Mouse (Mus musculus): ENCODE data around the gene Ccnb1ip1. TPM values are rescaled to one million over a fixed set of nuclear protein-coding genes. Genes with fewer than 3 reads are reported as not detected.
"Not testable (repeated sequence)": the region's sequence is repeated elsewhere in the genome, so short reads cannot be mapped to it uniquely, and the experiment has no call there.

Gene Ccnb1ip1
- total RNA-seq (2021) (not detected), polyA plus RNA-seq (2012; rRNA removed) (not detected in 2 replicates)
- long read RNA-seq = 0 reads

GRCm38 (mm10) chr14:50807487-50808072, at the start of gene Ccnb1ip1, which contains the start of gene Parp2:
Ccnb1ip1 (minus strand) TSS chr14:50807732.
Parp2 (plus strand) TSS chr14:50807841.
- DNase-seq = peak; percentile 97

DNA sequence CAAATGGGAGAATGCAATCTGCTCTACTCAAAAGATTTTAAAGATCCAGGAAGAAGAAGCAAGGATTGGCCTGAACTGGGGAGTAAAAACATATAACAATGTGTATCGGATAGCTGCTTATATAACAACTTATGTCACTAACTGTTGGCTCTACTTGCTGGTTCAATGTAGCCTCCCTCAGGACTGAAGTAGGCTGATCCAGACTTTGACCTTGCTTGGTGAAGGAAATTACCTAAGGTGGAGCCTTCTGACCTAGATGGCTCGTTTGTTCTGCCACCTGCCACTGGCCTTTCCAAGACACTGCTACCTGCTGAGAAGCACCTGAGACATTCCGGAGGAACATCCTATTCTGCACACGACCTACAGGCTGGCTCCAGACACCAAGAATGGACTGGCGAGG, 48.3 kb upstream of the Ccnb1ip1 start:
- DNase-seq = no peak

DNA sequence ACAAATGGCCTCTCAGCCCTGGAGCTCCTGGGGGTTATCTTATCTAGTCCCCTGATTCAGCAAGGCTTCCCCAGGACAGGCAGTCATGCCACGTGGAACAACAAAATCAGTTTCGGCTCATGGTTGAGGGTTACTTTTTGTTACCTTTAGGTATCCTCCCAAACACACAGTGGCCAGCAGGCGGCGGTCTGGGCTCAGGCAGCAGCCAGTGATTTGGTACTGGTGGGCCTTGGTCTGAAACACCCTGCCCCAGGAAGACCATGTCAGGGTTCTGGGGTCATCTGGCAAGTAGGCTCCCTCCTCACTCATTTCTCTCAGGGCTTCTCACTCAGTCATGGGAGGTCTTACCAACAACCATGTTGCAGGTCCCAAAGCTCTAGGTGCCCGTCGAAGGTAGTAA, 29.7 kb upstream of the Ccnb1ip1 start:
- no peak for DNase-seq

DNA sequence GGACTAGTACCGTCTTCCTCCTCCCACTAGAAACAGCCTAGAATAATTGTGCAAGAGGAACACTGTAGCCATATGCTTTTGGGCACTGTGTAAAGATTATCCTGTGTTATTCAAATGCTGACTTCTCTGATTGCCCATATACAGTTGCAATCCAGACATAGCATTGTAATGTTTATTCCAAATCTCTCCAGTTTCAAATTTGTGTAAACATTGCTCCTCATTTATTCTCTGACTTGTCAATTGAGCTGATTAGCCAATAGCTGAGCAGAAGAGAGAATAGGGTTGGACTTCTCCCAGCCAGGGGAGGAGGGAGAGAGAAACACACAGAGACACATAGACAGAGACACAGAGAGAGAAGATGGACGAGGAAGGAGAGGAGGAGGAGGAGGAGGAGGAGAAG, 26.9 kb upstream of the Ccnb1ip1 start:
- no peak for DNase-seq

GRCm38 (mm10) chr14:50833964-50834363, 26.4 kb upstream of the Ccnb1ip1 start:
- peak; percentile 57 for DNase-seq

- DNase-seq = no peak
Observed at GRCm38 (mm10) chr14:50829878-50830277, 22.3 kb upstream of the Ccnb1ip1 start.

- no peak for DNase-seq
Observed at GRCm38 (mm10) chr14:50826579-50826978, 19.0 kb upstream of the Ccnb1ip1 start.

DNA sequence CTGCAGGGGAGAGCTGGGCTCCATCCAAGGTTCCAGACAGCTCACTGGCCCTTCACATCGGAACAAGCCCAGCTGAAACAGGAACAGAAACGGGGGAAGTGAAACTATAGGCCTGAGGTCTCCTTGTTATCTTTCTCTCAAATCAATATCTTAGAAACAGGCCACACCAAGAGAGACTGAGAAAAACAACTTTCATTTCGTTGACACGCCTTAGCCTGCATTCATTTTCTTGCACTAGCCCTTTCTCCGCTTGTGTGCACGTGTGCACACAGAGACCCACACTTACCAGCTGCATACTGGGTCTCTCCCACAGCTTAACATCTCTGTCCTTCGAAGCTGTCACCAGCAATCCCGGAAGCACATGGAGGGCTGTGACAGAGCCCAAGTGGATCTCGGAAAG, 16.7 kb upstream of the Ccnb1ip1 start:
- DNase-seq = no peak

GRCm38 (mm10) chr14:50823240-50823639, 15.7 kb upstream of the Ccnb1ip1 start:
- DNase-seq = no peak

- DNase-seq = no peak
Observed at GRCm38 (mm10) chr14:50813060-50813459, 5.5 kb upstream of the Ccnb1ip1 start.

GRCm38 (mm10) chr14:50806469-50806868, 1.1 kb downstream of the Ccnb1ip1 start:
- DNase-seq = not testable (repeated sequence)

GRCm38 (mm10) chr14:50804683-50805082, 2.8 kb downstream of the Ccnb1ip1 start:
- no peak for DNase-seq

DNA sequence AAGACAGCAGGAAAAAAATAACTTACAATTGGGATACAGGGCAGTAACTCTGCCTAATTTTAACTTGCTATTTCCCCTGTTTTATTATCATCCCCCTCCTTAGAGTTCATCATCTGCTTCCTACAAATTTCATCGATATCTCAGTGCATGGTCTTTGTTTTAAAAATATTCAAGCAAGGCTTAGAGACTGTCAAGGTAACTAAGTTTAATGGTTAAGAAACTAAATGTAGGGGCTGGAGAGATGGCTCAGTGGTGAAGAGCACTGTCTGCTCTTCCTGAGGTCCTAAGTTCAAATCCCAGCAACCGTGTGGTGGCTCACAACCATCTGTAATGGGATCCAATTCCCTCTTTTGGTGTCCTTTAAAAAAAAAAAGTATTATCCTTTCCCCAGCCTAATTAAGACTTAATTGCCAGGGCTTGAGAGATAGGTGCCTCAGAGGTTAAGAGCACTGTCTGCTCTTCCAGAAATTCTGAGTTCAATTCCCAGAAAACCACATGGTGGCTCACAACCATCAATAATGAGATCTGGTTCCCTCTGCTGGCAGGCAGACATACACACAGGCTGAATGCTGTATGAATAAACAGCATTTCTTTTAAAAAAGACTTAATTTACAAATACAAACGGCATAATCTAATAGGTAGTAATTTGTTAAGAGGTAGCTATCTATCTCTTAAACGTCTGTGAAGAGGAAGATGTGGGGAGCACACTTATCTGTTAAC, 4.5 kb downstream of the Ccnb1ip1 start:
- DNase-seq = no peak

DNA sequence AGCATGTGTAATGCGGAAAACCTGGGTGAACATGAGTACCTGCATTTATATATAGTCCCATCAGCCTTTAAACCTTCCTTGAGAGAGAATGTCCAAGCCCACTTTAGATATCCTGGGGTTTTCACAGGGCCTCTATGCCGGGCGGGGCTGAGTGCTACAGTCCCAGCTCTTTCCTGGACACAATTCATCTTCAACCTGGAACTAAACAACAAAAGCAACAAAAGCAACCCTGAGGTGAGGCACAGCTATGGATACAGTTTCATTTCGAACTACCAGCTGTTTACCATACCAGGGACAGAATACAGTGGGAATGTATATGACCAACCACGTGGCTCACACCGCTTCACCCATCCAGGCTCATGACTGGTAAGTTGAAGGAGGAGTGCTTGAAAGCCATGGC, 5.1 kb downstream of the Ccnb1ip1 start:
- no peak for DNase-seq

DNA sequence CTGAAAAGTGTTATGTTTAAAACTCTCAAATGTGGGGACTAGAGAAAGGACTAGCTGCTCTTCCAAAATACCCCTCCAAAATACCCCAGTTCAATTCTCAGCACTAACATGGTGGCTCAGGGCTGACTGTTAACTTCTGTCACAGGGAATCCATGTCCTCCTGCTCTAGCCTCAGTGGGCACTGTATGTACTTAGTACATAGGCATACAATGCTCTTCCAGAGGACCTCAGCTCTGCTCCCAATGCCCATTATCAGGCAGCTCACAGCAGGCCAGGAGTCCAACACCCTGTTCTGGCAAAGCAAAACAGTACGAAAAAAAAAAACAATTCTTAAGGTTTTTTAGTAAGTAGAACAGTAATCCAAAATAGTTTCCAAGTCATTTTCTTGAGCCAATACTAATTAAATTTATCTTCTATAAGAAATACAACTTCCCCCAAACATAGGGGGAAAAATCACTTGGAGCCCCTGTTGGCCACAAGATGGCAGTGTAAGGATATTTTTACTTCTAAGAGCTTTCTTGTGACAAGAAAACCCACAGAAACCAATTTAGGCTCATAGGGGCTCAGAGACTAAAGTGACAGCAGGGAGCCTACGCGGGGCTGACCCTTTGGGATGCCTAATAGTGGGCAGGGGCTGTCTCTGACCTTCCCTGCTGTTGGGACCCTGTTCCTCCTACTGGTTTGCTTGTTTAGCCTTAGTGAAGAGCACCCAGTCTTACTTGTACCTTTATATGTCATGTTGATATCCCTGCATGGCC, 7.9 kb downstream of the Ccnb1ip1 start:
- peak; percentile 33 for DNase-seq

DNA sequence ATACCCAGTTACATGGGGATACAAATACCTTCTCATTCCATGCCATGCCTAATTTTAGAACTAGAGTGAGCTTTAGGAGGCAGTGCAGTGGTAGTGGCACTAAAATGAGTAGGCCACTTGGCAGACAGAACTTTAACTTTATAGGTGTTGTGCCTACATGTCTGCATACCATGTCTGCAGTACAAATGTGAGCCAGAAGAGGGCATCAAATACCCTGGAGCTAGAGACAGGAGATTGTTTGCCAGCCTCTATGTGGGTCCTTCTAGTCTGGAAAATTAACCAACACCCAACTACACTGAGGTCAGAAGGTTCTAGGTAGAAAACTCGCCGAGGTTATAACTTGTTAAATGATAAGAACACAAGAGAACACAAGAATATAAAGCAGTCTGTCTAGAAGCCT, 9.0 kb downstream of the Ccnb1ip1 start:
- no peak for DNase-seq

DNA sequence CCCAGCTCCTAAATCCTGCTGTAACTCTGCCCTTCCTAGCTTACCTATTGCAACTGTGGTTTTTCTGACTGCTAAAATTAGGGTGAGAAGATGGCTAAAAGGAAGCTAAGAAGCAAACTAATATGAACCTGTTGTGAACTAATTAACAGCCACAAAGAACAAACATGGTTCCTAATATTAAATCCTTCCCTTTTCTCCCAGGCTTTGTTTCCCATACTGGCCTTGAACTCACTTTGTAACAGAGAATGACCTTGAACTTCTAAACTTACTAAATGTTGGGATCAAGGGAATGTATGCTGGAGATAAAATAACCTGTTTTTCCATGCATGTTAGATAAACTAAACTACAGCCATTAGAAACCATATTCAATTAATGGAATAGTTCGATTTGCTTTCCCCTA, 11.1 kb downstream of the Ccnb1ip1 start:
- no peak for DNase-seq

DNA sequence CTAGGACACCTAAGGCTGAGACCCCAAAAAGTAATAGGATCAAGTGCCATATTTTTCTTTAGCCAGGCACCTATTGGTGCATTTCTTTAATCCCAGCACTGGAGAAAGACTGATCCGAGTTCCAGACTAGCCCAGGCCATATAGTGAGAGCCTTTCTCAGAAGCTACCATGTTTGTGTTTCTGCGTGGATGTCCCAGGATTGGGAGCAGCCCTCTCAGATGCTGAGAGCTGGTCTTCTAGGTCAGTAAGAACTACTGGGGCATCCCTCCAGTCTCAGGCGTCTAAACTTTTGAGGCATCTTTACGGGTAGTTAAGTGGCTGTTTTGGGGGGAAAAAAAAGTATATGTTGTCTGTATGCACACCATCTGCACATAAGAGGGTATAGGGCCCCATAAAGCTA, 11.6 kb downstream of the Ccnb1ip1 start:
- no peak for DNase-seq

DNA sequence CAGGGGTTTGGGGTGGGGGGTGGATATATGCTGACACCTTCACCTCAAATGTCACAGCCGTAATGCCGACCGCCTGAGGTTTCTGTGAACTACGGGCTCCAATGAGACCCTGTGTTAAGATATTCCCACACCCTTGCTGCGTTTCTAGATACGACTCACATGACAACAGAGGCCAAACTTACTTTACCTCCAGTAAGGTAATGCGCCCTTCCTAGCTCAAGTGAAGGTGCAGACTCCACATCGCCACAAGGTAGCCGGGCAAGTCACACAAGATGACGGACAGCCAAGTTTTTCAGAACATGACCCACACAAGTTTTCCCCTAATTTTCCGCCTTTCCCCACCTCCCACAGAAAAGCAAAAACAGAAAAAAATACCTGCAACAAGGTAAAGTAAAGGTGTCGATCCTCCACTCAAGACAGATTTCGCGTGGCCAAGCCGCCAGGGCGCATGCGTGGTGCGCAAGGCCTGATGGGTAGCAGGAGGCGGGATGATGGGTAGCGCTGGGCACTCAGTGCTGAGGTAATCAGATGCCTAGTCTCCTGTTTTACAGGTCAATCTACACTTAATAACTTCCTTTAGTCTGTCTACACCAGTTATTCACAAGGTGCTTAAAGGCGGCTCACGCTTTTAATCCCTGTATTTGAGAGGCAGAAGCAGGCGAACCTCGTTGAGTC, 12.1 kb downstream of the Ccnb1ip1 start:
- DNase-seq = no peak

- DNase-seq = no peak
Observed at GRCm38 (mm10) chr14:50788157-50788556, 19.4 kb downstream of the Ccnb1ip1 start.

DNA sequence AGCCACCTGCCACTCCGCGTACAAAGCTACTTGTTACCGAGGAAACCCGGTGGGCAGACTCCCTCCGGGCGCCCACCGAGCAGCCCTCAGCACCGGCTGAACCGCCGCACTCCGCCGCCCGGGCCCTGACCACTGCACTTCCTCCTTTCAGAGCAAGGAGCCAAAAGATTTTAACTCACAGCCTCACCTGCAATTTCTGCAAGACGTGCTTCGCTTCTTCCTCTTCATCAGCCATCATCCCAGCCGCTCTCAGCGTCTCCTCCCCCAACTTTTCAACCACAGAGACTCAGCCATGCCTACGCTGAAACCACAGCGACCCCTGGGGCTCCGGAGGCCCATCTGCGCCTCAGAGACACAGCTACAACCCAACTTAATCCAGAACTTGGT, 22.3 kb downstream of the Ccnb1ip1 start, which contains the start of gene Ttc5:
Gene Ttc5 (minus strand): TSS at position 269 of the 387 bp plus-strand sequence.
- peak; percentile 93 for DNase-seq
